Mouse (Mus musculus): ENCODE results near the gene Tecta.

Gene Tecta

DNA sequence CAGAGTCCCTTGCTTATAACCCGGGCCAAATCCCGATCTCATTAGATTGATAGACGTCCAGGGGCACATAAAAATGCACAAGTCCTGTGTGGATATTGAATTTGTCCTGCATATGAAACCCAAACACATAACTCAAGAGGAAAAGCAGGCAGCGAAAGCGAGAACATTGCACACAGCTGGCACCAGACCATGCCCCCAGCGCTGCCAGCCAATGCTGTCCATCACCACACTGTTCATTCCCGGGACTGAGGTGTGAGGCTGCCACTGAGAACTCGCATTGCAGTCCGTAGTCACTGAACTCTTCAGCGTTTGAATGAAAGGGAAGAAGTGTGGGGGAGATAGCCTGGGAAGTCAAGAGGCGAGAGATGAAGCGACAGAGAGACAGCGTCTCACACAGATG is 14.1 kb downstream of the Tecta start:
- no peak for DNase-seq

DNA sequence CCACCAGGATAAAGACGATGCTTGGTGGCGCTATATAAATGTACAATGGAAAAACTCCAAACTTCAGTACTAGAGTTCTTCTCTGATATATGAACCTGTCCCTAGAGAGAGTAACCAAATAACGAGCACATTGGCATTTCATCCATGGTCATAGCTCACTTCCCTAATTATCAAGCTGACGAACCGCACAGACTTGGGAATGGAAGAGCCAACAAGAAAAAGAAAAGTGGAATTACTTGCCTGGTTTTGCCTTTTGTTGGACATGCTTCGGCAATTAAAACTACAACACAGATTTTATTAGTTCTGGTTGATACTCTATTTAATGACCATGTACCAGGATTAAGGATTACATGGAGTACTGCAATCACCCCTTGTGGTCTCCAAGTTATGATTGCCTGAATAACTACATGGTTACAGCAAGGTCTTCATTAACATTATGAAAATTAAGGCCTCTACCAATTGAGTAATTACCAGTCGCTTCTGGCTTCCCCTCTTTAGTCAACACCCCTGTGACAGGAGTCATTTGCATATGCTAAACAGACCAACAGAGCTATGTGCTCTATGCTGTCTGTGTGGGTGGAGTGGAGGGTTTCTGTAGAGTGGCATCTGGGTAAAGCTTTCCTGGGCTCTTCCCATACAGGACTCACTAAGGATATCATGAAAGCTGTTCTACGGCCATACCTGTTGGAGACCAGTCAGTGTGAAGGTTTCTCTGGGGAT is 16.9 kb downstream of the Tecta start:
- DNase-seq, result no peak

DNA sequence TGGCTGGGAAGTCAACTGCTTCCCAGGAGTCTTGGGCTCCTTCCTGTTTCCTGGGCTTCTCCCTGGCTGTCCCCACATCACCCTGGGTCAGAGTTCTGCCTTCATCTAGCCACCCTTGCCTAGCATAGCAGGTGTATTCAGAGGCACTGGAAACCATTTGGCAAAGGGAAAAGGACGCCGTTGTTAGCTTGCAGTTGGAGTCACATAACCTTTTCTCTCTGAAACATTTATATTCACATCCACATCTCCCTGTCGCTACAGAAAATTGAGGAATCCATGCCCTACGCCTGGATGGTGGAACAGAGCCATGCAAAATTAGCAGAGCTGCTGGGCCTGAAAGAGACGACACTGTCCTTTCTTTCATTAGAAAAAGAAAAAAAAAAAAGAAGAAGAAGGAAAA is 17.7 kb downstream of the Tecta start:
- no peak for DNase-seq

DNA sequence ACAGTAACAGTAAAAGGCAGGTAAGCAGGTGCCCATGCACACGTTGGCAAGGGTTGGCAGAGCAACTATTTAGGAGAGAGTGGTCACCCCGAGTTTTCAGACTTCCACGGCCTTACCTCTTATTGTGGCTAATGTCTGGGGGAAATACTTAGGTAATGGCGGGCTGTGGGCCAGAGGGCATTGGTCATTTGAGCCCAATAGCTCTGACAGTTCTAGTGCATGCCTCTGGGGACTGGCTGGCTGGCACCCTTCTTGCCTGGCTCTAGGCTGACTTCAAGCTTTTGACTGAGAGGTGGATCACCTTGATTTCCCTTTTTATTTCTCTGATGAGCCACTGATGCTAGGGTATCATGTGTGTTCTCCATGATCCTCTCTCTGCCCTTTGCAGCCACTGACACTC is 21.7 kb downstream of the Tecta start:
- no peak for DNase-seq

DNA sequence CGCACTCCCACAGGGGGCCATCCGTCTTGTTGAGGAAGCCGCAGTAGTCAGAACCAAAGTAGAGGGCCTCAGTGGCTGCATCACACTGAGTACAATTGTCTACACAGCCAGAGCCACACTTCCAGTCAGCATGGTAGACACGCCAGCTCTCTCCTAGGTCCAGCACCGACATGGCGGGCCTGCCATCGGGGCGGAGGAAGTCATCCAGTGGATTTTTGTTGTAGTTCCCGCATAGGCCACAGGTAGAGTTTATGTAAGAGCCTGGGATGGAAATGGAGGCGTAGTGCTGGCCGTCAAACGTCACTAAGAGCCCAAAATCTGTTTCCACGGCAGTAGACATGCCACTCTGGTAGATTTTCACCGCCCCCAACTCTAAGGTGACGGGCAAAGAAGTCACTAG is 22.1 kb downstream of the Tecta start:
- DNase-seq, result no peak

DNA sequence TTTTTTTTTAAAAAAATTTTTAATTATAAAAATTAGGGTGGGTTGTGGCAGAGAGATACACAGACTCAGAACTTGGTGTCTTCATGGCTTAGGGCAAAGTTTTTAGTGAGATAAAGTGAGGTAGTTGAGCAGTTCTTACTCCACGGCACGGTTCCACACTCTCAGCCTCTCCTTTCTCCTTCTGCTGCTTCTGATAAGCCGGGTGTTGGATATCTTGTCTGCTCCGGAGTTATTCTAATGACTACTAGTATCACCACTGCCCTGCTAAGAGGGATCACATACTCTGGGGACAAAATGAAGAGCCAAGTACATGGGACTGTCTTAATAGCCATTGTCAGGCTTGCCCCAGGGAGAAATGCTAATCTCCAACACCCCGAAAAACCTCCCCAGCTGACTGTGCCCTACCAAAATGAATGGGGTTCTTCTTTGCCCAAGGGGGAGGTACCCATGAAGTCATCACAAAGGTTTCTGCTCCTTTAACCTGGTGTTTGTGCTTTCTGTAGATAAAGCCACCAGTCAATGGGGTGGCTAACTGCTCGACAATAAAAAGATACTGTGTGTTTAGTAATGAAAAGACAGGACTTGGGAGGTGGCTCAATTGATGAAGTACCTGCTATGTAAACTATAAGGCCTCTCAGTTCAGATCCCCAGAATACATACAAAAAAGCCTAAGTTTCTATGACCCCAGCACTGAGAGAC is 27.9 kb downstream of the Tecta start:
- no peak for DNase-seq

DNA sequence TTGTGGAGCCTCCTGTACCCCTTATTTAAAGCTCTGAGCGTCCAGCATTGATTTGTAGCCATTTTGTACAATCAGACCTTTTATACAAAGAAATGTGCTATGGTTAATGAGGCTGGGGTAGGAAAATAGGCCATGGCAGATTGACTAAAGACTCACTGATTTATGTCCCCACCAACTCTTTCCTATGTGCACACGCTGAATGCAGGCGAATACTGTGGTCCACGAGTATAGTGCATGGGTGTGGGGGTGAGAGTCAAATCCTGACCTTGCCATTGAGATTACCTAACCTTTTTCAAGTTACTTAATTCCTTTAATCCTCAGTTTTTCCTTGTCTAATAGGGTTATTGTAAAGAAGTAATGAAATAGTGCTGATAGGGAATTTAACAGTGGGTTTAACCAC is 42.1 kb downstream of the Tecta start:
- DNase-seq, result no peak

DNA sequence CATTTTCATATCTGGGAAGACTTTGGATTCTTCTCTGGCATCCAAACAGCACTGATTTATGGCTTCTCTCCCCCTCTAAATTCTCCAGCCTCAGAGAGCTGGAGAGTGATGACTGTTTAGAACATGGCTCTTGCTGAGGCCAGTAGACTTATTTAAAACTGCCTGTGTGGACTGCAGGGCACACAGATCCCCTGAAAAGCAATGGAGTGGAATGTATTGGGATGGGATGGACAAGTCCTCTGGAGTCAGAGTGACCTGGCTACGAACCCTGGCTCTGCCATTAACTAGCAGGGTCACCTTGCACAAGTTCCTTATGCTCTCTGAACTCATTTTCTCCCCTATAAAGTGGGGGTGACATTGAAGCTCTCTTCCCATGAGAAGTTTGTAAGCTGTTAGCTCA is 44.9 kb downstream of the Tecta start:
- DNase-seq, result no peak

DNA sequence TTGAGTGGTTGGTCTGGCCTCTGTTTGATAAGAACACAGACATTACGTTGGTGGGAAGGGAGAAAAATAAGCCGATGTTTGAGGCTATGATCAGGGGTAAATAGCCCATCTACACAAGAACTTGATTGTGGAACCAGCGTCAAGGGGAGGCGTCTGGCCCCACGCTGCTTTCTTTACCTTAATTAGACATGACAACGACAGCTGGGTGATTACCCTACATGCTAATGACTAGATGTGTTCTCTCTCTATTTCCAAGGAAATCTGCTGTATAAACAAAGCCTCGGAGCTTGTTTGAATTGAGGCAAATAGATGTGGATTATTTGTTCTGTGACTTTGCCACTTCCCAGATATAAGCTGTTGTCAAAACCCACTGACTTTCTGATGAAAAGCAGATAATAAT is 49.9 kb downstream of the Tecta start:
- DNase-seq, result no peak

DNA sequence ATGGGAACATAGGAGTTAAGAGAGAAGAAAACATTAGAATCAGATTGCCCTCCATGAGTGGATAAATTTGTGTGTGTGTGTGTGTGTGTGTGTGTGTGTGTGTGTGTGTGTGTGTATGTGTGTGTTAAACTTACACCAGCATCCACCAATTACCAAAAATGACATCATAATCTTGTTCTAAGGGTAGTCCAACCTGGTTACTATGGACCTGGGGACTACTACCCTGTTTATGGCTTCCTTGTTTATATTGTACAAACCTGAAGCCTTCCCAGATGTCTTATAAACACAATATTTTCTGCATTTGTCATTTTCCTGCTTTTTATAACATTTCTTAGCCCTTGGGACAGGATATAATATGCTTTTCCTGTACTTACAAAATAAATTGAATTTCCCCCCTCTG is 53.4 kb downstream of the Tecta start:
- DNase-seq, result no peak

DNA sequence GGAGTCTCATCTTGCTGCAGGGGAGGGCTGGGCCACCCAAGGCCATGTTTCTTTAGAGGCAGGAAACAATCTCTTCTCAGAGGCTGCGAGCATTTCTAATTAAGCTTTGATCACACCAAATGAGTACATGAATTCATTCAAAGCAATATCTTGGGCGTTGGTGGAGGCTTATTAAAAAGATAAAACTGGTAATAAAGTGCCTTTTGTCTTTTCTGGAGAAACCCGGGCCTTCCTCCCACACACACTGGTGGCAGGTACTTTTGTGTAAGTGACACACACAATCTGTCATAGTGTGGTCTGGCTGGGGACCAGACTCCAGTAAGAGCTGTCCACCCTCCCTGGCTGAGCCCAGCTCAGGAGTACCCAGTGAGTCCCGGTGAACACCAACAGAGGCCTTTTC is 60.6 kb downstream of the Tecta start:
- no peak for DNase-seq

DNA sequence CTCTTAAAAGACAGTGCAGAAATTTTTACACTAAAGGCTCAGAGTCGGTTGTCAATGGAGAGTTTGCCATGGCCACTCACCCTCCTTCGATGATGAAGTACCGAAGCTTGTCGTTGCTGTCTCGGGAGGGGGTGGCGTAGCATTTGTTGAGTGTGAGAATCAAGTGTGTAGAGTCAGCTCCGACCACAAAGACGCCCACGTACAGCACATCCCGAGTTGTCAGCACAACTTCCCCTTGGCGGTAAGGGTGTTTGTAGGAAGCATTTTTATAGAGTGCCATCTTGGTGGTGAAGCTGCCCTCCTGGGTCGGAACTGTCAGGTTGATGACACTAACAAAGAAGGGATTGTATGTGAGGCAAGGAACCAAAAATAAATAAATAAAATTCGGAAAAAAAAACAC is 62.7 kb downstream of the Tecta start:
- DNase-seq, result no peak

DNA sequence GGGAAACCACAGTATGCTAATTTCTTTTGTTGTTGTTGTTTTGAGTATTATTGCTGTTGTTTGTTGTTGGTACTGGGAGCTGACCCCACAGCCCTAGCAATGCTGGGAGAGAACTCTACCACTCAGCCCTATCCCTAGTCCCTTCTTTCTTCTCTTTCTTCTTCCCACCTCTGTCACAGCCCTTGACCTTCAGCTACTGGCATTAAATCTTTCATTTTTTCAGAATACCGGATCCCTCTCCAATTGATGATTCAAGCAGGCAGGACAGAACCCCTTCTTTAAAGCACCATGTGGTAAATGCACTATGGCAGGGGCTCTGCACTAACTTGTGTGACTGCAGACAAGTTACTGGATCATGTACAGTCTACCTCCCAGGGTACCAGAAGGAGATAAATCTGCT is 63.2 kb downstream of the Tecta start:
- no peak for DNase-seq

DNA sequence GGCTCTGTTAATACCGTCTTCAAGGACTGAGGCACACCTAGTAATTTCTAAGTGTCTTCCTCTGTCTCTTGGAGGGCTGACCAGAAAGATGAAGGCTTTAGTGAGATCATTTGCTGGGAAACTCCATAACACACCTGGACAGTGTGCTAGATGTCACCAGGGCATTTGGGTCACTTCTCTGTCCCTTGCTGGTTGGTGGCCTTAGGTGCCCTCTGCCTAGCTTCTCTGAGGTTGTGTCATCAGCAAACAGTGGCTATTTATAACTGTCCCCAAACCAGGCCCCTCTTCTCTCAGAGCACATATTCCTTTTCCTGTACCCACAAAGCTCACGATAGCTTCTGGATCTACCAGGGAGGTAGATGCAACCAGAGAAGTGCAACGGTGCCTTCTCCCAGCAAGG is 64.8 kb downstream of the Tecta start:
- no peak for DNase-seq

DNA sequence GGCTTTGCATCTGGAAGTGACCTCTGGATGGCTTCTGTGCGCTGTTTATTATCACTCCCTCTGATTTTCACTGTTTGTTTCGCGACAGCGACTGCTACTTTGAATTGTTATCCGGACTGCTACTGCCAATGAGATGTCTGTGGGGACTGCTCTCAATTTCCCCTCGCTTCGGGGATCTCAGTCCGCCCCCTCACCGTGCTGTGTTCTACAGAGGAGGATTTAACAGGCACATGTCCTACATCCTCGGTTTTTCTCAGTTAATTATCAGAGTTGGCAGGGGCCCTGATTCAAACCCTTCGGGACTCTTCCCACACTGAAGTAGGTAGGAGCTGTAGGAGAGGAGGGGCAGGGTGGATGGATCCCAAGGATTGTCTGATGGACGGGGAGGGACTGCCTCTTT is 67.0 kb downstream of the Tecta start:
- no peak for DNase-seq

DNA sequence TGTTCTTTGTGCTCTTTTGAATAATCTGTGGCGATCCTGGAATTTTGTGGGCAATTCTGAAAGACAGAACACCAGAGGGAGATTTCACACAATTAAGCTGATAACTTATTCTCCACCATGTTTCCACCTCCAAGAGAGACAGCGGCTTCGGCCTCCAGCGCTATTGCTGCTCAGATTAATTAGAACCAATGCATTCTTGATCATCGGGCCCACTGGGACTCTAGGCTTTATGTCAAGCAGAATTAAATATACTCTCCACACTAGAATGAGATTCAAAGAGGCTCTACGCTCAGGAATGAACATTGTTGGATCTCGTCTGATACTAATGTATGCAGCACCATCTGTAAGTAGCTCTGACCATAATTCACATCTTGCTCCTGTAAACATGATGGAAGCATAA is 68.4 kb downstream of the Tecta start:
- DNase-seq, result no peak

DNA sequence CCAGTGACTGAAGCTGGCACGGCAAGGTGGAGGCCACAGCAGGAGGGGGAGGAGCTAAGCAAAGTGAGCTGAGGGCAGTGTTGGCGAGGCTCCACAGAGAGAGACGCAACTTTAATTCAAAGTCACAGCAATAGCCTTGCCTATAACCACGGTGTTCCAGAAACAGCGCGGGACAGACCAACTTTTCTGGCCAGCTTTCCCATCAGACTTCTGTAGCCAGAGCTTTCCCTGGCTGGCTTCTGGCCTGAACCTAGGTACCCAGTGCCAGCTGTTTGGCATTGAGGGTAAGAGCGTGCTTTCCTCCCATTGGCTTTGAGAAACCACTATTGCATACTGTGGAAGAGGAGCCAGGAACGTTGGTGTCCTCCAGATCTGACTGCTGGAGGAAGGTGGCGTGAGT is 70.0 kb downstream of the Tecta start:
- DNase-seq, result peak; percentile 13

DNA sequence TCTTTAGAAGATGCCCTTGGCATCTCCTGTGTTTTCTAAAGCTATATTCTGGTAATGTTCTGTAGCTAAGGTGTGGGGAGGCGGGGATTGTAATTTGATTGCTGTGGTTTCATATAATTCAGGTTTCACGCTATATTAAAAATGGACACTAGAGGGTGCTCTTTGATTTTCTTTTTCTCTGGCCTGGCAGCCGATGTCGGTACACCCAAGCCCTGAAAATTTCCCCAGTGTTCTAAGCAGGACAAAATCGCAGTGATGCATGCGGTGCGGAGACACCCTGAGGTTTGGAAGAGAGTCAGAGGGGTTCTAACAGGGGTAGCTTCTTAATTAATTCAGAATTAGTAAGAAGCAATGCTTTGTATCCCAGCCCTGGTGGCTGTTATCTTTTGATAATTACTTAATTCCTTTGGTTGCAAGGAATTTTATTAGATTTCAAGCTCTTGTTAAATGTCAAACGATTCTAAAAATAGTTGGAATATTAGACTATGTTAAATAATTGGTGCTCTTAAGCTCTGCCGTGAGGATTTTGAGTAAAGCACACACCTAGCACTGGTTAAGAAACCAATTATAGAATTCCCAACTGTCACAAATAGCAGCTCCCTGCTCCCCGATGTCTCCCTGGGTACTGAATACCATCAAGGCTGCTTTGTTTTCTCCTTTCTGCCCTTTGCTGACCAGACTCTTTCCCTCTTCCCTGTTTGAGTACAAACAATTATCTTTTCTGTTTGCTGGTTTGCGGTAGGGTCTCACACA is 72.9 kb downstream of the Tecta start:
- peak; percentile 53 for DNase-seq

DNA sequence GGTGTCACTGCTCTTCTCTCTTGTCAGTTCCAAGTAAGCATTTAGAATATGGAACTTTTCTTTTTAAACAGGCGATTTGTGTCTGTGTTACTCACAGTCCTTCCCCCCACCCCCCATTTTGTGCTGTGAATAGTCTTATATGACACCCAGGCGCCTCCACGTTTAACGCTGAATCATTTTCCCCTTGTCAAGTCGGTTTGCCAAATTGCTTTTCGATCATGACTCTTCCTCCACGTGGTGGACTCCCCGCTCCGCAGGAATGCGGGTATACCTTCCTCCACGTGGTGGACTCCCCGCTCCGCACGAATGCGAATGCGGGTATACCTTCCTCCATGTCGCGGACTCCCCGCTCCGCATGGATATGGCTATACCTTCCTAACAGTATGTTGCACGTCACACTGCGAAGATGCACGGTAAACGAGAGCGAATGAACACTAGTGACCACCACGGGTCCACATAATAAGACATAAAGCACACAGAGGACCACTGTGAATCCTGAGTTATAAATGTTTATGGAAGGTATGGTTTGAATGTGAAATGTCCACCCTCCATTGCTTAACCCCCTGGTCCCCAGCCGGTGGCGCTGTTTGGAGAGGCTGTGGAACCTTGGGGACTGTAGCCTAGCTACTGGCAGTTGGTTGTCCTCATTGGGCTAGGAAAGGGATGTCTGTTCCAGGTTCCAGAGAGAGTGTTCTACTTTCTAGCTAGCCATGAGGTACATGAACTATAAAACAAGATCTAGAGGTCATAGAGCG is 74.9 kb downstream of the Tecta start:
- no peak for DNase-seq

DNA sequence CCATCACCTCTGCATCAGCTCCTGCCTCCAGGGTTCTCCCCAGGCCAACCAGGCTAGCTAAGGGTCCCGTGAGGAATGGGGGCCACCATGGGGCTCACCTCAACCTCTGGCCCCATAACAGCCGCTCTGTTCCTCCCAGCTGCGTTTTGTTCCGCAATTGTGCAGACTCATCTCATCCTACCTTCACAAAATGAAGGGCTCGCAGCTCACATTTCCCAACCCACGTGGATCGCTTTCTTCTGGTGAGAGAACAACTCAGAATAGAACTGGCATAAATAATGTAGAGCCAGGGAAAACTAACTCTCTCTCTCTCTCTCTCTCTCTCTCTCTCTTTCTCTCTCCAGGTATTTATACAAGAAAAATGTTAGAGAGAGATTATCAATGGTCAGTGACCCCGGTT is 76.5 kb downstream of the Tecta start:
- no peak for DNase-seq

DNA sequence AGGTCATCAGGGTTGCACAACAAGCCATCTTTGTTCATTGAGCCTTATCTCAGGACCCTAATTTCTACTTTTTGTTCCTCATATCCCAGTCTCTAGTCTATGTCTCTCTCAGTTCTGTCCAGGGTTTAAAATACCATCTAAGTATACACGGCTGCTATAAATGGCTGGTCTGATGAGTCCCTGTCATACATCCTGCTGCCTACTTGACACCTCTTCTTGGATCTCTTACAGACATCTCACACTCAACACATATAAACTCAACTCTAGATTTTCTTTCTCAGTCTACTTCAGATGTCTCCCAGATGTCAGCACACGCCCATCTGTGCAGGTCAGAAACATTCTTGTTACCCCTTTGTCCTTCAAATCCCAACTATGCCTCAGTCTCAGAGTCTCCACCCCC is 78.3 kb downstream of the Tecta start:
- DNase-seq, result no peak

DNA sequence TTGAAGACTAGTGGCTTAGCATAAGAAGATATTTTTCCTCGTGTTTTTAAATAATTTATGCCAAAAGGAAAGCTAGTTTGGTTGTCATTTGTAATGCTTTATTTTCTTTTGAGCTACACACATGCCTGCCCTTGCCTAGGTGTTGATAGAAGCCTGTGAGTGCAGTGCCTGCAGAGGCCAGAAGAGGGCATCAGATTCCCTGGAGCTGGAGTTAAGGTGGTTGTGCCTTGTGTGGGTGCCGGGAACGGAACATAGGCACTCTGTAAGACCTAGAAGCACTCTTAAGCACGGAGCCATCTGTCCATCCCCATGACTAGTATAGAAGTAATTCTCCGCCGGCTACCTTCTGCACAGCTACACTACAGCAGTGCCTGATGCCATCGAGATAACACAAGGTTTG is 79.1 kb downstream of the Tecta start:
- DNase-seq, result no peak

DNA sequence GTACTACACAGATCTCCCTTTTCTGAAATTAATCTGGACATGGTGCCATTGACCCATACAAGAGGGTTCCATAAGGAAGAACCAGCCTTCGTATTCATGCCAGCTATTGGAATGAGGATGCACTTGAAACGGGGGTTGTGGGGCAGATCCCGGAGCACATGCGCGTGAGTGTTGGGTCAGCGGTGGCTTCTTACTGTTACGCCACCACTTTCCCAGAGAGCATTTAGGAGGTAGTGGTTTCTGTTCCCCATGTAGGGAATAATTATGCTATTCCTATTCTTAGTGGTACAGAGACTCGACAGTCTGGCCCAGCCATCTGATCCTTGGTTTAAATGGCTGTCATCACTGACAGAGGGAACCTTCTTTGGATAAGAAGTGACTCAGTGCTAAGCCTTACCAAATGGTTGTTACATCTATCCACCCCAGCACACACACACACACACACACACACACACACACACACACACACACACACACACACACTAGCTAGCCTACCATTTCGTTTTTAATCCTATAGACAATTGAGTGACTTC is 81.2 kb downstream of the Tecta start:
- DNase-seq, result no peak
